Mouse (Mus musculus) Patski (cell line): Measurements from ENCODE around the gene Prr29. TPM values are rescaled to one million over a fixed set of nuclear protein-coding genes. Genes with fewer than 3 reads are reported as not detected.
A peak's percentile ranks its signal among the peaks of the same experiment; 100 is the strongest.

ENCODE experiments used
- ATAC-seq: fragments of 100-300 bp; one replicate; pipeline ENCODE4 v1.8.0; 2021
- CTCF ChIA-PET: fragments of 350-600 bp; sonication (Branson Sonifier 250); formaldehyde crosslinking; loops from one replicate; lab custom pipeline; 2022; ENCODE audit warnings: inconsistent platforms; lab: Charles Lee
- POLR2A ChIA-PET: fragments of 350-600 bp; sonication (Branson Sonifier 250); formaldehyde crosslinking; loops from one replicate; lab custom pipeline; 2022; ENCODE audit warnings: antibody characterized with exemption, inconsistent platforms; lab: Charles Lee
- DNase-seq: peaks from one replicate; pipeline ENCODE4 v3.0.0-alpha.2; 2011; ENCODE audit warnings: low read depth, low spot score
- H3K27me3 ChIP-seq: fragments of 371-371 bp; one replicate; pipeline ENCODE4 v1.5.1; 2021
- CTCF ChIP-seq: fragments of 100-300 bp; IDR thresholded peaks from one replicate; pipeline ENCODE4 v1.5.1; 2021
- in situ Hi-C: fragments of 300-500 bp; cut with MboI; formaldehyde crosslinking; loops from 3 replicates; pipeline ENCODE4 v1.11.1; 2018; ENCODE audit warnings: low pct_unique_long_range_greater_than_20kb, mixed read lengths
- polyA plus RNA-seq: library from polyadenylated mRNA; unstranded; gene quantifications from one replicate; pipeline ENCODE4 v1.2.3, GENCODE M21; 2021

The Prr29 gene
- polyA plus RNA-seq, 1 experiment from 2014 or later = not detected

DNA sequence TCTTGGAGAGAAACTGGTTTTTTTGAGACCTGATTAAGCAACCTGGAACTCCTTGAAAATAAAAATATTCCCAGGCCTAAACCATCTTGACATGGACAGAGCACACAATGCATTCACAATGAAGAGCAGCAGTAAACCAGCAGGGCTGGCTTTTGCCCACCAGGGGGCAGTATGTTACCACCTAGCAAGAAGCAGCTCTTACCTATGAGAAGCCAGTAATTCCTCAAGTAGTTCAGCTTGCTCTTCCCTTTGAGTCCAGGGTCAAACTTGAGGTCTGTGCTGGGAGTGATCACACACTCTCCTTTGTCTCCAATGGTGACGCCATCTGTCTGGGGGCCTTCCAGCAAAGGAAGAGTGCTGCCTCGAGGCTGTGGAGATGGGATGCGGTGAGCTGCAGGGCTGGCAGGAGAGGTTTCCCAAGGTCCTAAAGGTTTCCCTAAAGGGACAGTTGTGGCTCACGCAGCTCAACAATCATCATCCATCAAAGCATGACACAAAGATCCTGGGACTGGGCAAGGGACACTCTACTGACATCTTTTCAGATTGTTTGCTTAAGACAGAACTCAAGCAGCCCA is 53.4 kb downstream of the Prr29 start:
- ATAC-seq (no peak), DNase-seq (peak; percentile 43)
- H3K27me3 ChIP-seq = no peaks in the 10 kb centered on the region
- ChIA-PET CTCF (interaction anchor here (0.8 to 2.5 kb wide), 8 partner anchors 10 to 79 kb away, joined by 3 to 16 read pairs (median 4); partner anchors contain the start of gene Ern1), POLR2A (no interaction called here)
- peak; percentile 97 for TF ChIP-seq CTCF
- in situ Hi-C loops = loop anchor here (5.0 kb wide), 2 partner anchors 74 to 209 kb away; no protein-coding TSS in a partner anchor

DNA sequence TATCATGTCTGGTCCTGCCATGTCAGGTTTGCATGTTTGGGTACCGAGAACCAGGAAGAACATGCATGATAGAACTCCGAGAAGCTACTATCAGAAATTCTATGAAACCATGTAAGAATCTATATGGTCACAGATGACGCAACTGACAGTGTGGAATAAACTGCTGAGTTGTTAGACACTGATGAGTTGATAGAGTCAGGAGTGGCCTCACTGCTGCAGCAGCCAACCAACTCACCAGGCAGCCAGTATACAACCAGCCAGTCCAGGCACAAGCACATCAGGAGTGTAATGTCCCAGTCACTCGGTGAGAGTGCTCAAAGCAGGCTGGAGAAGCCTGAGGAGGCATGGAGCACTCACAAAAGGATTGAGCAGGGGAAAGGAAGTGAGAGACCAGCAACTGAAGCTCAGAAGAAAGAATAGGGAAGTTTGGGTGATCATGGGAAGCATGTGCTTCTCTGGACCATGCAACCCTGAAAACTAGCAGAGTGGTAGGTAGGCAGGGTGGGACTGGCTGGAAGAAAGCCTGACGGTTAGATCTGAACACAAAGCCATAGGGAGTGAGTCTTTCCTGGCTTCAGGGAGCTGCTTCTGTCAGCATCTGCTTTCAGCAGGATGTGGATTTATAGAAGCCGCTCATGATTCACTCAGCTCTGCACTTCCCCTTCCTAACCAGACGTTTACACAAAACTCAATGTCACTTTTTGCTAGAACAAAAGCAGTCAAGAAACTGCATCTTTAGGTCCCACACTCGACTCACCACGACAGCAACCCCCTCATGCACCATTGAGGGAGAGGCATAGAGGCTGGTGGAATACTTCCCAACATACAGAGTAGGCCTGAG is 54.2 kb downstream of the Prr29 start:
- TF ChIP-seq CTCF = no peak
- POLR2A ChIA-PET = no interaction called here
- no peak for DNase-seq

DNA sequence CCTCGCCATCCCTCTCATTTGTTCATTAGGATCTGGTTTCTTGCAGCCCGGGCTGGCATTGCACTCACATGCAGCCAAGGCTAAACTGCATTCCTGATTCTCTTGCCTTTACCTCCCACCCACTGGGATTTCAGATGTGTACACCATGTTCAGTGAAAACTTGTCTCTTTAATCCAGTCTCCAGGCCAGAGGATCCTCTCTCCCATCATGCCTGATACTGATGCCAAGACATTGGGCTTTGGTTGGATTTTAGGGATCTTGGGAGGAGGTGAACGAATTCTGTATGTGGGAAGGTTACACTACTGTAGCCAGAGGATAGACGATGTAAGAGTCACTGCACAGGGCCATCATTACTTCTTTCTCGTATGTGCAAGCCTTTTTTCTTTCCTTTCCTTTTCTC is 59.9 kb downstream of the Prr29 start:
- H3K27me3 ChIP-seq = no peaks in the 10 kb centered on the region
- no peak for ATAC-seq
- TF ChIP-seq CTCF = no peak
- CTCF ChIA-PET = interaction anchor here (1.1 kb wide), 1 partner anchor 66 kb away, joined by 3 read pairs; no protein-coding TSS in a partner anchor
- in situ Hi-C loops = no loop called here
- no peak for DNase-seq
- POLR2A ChIA-PET = no interaction called here

More for the DNA sequence above, 54.2 kb downstream of the Prr29 start:
- CTCF ChIA-PET = interaction anchor here (0.8 to 2.5 kb wide), 8 partner anchors 9 to 78 kb away, joined by 3 to 16 read pairs (median 4); partner anchors contain the start of gene Ern1
- no peaks in the 10 kb centered on the region for H3K27me3 ChIP-seq
- no peak for ATAC-seq
- in situ Hi-C loops = loop anchor here (5.0 kb wide), 2 partner anchors 73 to 208 kb away; no protein-coding TSS in a partner anchor

DNA sequence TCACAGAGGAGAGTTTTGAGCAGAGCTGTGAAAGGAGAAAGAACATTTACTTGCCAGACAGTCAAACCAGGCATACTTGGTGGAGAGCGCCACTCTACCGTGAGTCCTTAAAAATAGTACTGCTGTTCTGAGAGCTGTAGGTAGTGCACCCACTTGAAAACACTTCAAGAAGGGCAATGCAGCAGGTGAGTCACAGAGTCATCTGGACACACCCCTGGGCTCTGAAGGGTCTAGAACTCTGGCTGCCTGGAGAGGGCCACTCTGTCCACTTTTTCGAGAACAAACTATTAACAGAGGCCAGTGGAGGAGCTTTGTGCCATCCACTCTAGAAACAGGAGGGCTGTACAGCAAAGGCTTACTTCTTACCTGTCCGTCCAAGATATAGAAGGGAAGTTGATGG is 61.2 kb downstream of the Prr29 start:
- ChIA-PET CTCF (interaction anchor here (1.0 kb wide), 1 partner anchor 28 kb away, joined by 3 read pairs; no protein-coding TSS in a partner anchor), POLR2A (interaction anchor here (0.9 to 1.2 kb wide), 2 partner anchors 11 to 62 kb away, joined by 3 read pairs; partner anchors contain the start of gene Ern1)
- ATAC-seq = no peak
- TF ChIP-seq CTCF = no peak
- H3K27me3 ChIP-seq = no peaks in the 10 kb centered on the region
- in situ Hi-C loops = no loop called here
- no peak for DNase-seq

Other genes with a start within 250 kb of the Prr29 start
- gene Gm10840, start 204.6 kb upstream of the Prr29 start, polyA plus RNA-seq = not detected
- gene Limd2, start 204.6 kb upstream of the Prr29 start, polyA plus RNA-seq = 80.1 TPM
- gene Strada, start 163.3 kb upstream of the Prr29 start, polyA plus RNA-seq = 23.3 TPM
- 136 TPM for gene Ccdc47, start 149.1 kb upstream of the Prr29 start, polyA plus RNA-seq
- gene Ddx42, start 148.5 kb upstream of the Prr29 start, polyA plus RNA-seq = 62.9 TPM
- 68.3 TPM for gene Ftsj3, start 109.4 kb upstream of the Prr29 start, polyA plus RNA-seq
- gene Psmc5, start 109.3 kb upstream of the Prr29 start, polyA plus RNA-seq = 181 TPM
- gene Smarcd2, start 92.5 kb upstream of the Prr29 start, polyA plus RNA-seq = 56.4 TPM
- 0.37 TPM for gene Tcam1, start 88.8 kb upstream of the Prr29 start, polyA plus RNA-seq
- not detected for gene Gh, start 63.6 kb upstream of the Prr29 start, polyA plus RNA-seq
- 0.06 TPM for gene Cd79b, start 50.7 kb upstream of the Prr29 start, polyA plus RNA-seq
- 0.08 TPM for gene Scn4a, start 12.2 kb upstream of the Prr29 start, polyA plus RNA-seq
- gene Icam2, start 22.6 kb downstream of the Prr29 start, polyA plus RNA-seq = not detected
- gene Ern1, start 122.4 kb downstream of the Prr29 start, polyA plus RNA-seq = 12.4 TPM
- gene Tex2, start 248.0 kb downstream of the Prr29 start, polyA plus RNA-seq = 16.0 TPM